Mouse (Mus musculus): ENCODE measurements at regions not wholly inside any gene's neighbourhood (a gene's known extent, or its start where the extent isn't known, plus 50 kb on each side); places are given as distances from the start of the nearest gene placed in this dataset.

- Histone ChIP-seq H3K27me3 (no peaks in the 10 kb centered on the region), H3K9ac (no peak overlapping the region), H3K4me1 (replicated peaks) (no peaks in the 10 kb centered on the region), H3K27ac (no peak overlapping the region), H3K4me2 (no peak overlapping the region), H3K36me3 (no peaks in the 10 kb centered on the region), H3K9me3 (no peaks in the 10 kb centered on the region), H3K4me3 (no peak overlapping the region)
- ATAC-seq (ENCODE audit: low FRiP score), result no peak
- WGBS, result 90% methylated on average over 7 of the region's 7 CpGs
Observed at GRCm38 (mm10) chr3:154430856-154431255, 100.4 kb upstream of the Lhx8 start.

- H3K9ac ChIP-seq, result no peak overlapping the region
Observed at GRCm38 (mm10) chr3:154429666-154430065, 99.2 kb upstream of the Lhx8 start.

DNA sequence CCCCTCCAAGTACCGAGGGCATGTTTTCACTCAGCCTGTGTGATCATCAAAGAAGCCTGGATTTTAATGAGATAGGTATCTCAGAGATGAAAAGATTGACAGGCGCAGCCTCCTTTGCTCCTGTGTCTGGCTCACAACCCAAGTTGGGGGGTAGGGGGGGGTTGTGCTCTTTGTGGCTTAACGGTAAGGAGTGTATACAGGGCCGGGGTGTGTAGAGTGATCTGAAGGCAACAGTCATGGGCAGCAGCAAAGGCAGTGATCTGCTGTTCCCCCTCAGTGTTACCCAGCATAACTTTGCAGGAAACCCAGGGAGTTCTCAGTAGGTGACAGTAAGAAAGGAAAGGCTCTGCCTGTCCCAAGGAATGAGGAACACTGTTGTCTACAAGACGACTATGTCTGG, 94.1 kb upstream of the Lhx8 start:
- no peak for ATAC-seq (ENCODE audit: low FRiP score)
- no peaks in the 10 kb centered on the region for H3K36me3 ChIP-seq
- no peaks in the 10 kb centered on the region for H3K4me1 ChIP-seq (replicated peaks)
- WGBS, result 83% methylated on average over 5 of the region's 5 CpGs
- no peaks in the 10 kb centered on the region for H3K9me3 ChIP-seq
- no peak overlapping the region for H3K27ac ChIP-seq
- no peak overlapping the region for H3K4me3 ChIP-seq
- no peak overlapping the region for H3K4me2 ChIP-seq
- no peaks in the 10 kb centered on the region for H3K27me3 ChIP-seq
- H3K9ac ChIP-seq, result no peak overlapping the region

More at GRCm38 (mm10) chr3:154429666-154430065, 99.2 kb upstream of the Lhx8 start:
- Histone ChIP-seq H3K4me1 (replicated peaks) (no peaks in the 10 kb centered on the region), H3K9me3 (no peaks in the 10 kb centered on the region), H3K4me3 (no peak overlapping the region), H3K4me2 (no peak overlapping the region), H3K27me3 (no peaks in the 10 kb centered on the region), H3K36me3 (no peaks in the 10 kb centered on the region), H3K27ac (no peak overlapping the region)
- no peak for ATAC-seq (ENCODE audit: low FRiP score)
- WGBS, result 88% methylated on average over 6 of the region's 6 CpGs

DNA sequence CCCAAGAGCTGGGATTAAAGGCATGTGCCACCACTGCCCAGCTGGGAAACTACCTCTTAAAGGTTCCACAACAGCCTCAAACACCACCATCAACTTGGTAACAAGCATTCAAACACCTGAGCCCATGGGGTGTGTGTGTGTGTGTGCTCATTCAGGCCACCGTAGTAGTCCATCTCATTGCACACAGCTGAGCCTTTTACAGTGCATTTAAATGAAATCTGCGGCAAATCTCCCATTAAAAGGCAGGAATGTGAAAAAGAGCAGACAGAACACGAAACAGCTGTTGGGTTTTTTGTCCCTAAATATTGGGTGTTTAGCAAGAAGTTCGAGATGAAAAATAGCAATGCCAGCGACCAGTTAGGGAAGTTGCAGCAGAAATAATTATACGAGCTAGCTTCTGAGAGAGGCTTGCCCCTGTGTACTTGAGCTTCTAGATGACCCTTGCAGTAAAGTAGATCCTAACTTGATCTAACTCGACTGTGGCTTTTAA, 91.0 kb upstream of the Lhx8 start:
- Histone ChIP-seq H3K4me2 (no peak overlapping the region), H3K27ac (no peak overlapping the region), H3K9me3 (no peaks in the 10 kb centered on the region), H3K9ac (no peak overlapping the region), H3K4me1 (replicated peaks) (no peaks in the 10 kb centered on the region), H3K27me3 (no peaks in the 10 kb centered on the region), H3K36me3 (no peaks in the 10 kb centered on the region), H3K4me3 (no peak overlapping the region)
- WGBS, result 83% methylated on average over 7 of the region's 7 CpGs
- no peak for ATAC-seq (ENCODE audit: low FRiP score)

- Histone ChIP-seq H3K27me3 (no peaks in the 10 kb centered on the region), H3K4me2 (no peak overlapping the region), H3K4me3 (no peak overlapping the region), H3K9ac (no peak overlapping the region), H3K36me3 (no peaks in the 10 kb centered on the region), H3K27ac (no peak overlapping the region), H3K9me3 (no peaks in the 10 kb centered on the region), H3K4me1 (replicated peaks) (no peaks in the 10 kb centered on the region)
- no peak for ATAC-seq (ENCODE audit: low FRiP score)
- 79% methylated on average over 4 of the region's 4 CpGs for WGBS
Observed at GRCm38 (mm10) chr3:154418177-154418832, 87.8 kb upstream of the Lhx8 start.

DNA sequence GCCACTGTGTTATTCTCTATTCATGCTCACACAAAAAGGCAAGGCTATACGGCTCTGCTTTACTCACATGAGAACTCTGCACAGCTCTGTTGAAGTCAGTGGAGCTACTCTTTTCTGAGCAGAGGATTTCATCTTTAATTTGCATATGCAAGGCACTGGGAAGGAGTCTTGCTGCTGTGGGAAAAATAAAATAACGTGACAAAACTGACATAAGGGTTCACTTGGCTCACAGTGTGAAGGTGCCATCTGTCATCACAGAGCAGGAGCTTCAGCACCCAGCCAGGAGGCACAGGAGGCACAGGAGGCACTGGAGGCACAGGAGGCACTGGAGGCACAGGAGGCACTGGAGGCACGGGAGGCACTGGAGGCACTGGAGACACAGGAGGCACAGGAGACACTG, 83.9 kb upstream of the Lhx8 start:
- no peak overlapping the region for H3K4me3 ChIP-seq
- 60% methylated on average over 3 of the region's 3 CpGs for WGBS

DNA sequence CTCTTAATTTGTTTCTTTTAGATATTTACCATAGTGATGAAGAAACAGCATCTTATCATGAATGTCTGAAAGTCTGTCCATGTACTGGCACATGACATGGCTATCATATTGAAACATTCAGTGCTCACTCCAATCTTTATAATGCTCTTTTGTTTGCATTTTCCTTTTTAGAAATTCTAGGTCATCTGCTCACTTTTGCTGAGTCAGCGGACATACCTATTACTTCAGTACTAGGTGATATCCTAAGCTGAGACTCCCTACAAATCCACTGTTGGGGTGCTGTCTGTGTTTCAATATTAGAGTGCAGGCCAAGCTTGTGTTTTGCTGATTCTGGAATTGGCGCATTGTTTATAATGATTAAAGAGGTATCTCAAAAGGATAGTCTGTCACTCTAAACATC, 79.8 kb upstream of the Lhx8 start:
- 93% methylated on average over 2 of the region's 2 CpGs for WGBS
- H3K9ac ChIP-seq, result no peak overlapping the region
- H3K4me1 ChIP-seq (replicated peaks), result no peaks in the 10 kb centered on the region
- no peaks in the 10 kb centered on the region for H3K36me3 ChIP-seq
- ATAC-seq (ENCODE audit: low FRiP score), result no peak
- no peak overlapping the region for H3K27ac ChIP-seq
- H3K4me3 ChIP-seq, result no peak overlapping the region
- H3K4me2 ChIP-seq, result no peak overlapping the region
- H3K27me3 ChIP-seq, result no peaks in the 10 kb centered on the region
- H3K9me3 ChIP-seq, result 0 out of 2 replicates have a peak, but pooled peaks cover 7% of the 10 kb centered on the region

More for the DNA sequence above, 83.9 kb upstream of the Lhx8 start:
- no peaks in the 10 kb centered on the region for H3K36me3 ChIP-seq
- H3K9ac ChIP-seq, result no peak overlapping the region
- H3K27ac ChIP-seq, result no peak overlapping the region
- no peaks in the 10 kb centered on the region for H3K4me1 ChIP-seq (replicated peaks)
- no peaks in the 10 kb centered on the region for H3K9me3 ChIP-seq
- no peak overlapping the region for H3K4me2 ChIP-seq
- H3K27me3 ChIP-seq, result no peaks in the 10 kb centered on the region
- ATAC-seq (ENCODE audit: low FRiP score), result no peak

GRCm38 (mm10) chr3:154402081-154402480, 71.6 kb upstream of the Lhx8 start:
- no peaks in the 10 kb centered on the region for H3K27me3 ChIP-seq
- no peaks in the 10 kb centered on the region for H3K9me3 ChIP-seq
- no peak overlapping the region for H3K9ac ChIP-seq
- WGBS, result 70% methylated on average over 4 of the region's 4 CpGs
- H3K4me3 ChIP-seq, result no peak overlapping the region
- ATAC-seq (ENCODE audit: low FRiP score), result no peak
- no peak overlapping the region for H3K27ac ChIP-seq
- H3K36me3 ChIP-seq, result no peaks in the 10 kb centered on the region
- H3K4me2 ChIP-seq, result no peak overlapping the region
- H3K4me1 ChIP-seq (replicated peaks), result no peaks in the 10 kb centered on the region

DNA sequence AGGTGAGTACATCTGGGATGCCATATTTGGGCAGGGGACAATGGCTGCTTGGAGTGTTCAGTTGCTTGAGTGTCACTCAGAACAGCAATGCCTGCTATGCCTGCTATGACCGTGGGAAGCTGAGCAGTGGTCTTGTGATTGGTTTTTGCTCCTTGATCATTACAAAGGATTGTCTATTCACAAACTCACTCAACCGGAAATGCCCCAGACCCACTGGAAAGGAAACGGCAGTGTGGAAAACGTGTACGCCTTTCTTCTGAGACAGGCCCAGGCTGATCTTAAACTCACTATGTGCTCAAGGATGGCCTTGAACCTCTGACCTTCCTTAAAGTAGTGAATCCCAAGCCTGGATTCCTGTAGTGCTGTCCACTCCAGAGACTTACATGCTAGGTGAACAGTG, 63.2 kb upstream of the Lhx8 start:
- Histone ChIP-seq H3K4me2 (no peak overlapping the region), H3K36me3 (no peaks in the 10 kb centered on the region), H3K9ac (no peak overlapping the region), H3K4me3 (no peak overlapping the region), H3K27me3 (no peaks in the 10 kb centered on the region), H3K9me3 (no peaks in the 10 kb centered on the region), H3K4me1 (replicated peaks) (peaks cover 6% of the 10 kb centered on the region; the same call in 1 of the 2 replicates), H3K27ac (no peak overlapping the region)
- 52% methylated on average over 5 of the region's 5 CpGs for WGBS
- no peak for ATAC-seq (ENCODE audit: low FRiP score)

DNA sequence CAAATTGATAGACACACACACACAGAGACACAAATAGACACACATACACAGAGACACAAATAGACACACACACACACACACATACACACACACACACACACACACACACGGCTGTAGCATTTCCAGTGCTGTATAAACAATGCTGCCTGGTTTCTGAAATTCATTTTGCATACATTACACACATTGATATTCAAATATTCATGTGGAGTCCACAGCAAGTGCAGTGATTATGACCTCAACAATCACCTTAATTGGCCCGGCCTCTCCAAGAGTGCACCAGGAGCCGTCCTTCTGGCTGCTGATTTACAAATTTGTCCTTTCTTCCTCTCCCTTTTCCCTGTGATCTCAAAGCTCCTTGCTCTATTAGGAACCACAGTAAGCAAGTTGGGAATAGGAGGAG, 61.2 kb upstream of the Lhx8 start:
- Histone ChIP-seq H3K9ac (no peak overlapping the region), H3K36me3 (no peaks in the 10 kb centered on the region), H3K4me2 (no peak overlapping the region), H3K27me3 (no peaks in the 10 kb centered on the region), H3K4me1 (replicated peaks) (peaks cover 13% of the 10 kb centered on the region; the same call in 1 of the 2 replicates), H3K27ac (no peak overlapping the region), H3K9me3 (no peaks in the 10 kb centered on the region), H3K4me3 (no peak overlapping the region)
- no peak for ATAC-seq (ENCODE audit: low FRiP score)
- WGBS, result 47% methylated on average over 3 of the region's 3 CpGs

DNA sequence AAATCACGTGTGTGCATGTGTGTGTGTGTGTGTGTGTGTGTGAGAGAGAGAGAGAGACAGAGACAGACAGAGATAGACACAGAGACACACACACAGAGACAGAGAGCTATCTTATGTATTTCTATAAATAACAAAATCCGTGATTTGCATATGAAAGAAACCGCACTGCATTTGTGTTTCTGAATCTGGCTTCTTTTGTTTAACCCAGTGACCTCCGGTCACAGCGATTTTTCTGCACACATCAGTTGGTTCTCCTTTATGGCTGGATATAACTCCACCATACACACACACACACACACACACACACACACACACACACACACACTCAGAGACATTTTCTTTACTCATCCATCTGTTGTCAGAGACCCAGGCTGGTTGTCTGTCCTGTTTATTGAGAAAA, 58.2 kb upstream of the Lhx8 start:
- Histone ChIP-seq H3K4me2 (no peak overlapping the region), H3K4me3 (no peak overlapping the region), H3K9ac (no peak overlapping the region), H3K4me1 (replicated peaks) (peaks cover 23% of the 10 kb centered on the region), H3K36me3 (no peaks in the 10 kb centered on the region), H3K9me3 (no peaks in the 10 kb centered on the region), H3K27ac (no peak overlapping the region), H3K27me3 (no peaks in the 10 kb centered on the region)
- 31% methylated on average over 5 of the region's 5 CpGs for WGBS
- no peak for ATAC-seq (ENCODE audit: low FRiP score)

DNA sequence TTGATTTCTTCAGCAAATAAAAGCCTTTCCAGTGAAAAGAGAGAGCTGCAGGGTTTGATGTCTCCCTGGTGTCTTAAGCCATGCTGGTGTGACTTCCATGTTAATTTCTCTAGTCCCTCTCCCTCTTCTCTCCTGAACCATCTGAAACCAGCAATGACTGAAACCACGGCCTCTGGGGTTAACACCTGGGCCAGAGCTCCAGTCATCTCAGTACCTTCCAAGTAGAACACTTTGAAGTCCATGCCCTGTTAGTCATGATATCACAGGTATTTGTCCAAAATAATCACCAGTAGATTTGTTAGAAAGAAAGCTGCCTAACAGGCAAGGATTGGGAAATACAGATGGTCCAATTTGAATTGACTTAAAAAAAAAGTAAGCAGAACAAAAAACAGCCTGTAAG, 56.8 kb upstream of the Lhx8 start:
- Histone ChIP-seq H3K36me3 (no peaks in the 10 kb centered on the region), H3K27me3 (peaks cover 8% of the 10 kb centered on the region; the same call in 1 of the 2 replicates), H3K9me3 (no peaks in the 10 kb centered on the region), H3K27ac (no peak overlapping the region), H3K9ac (no peak overlapping the region), H3K4me3 (no peak overlapping the region), H3K4me1 (replicated peaks) (peaks cover 26% of the 10 kb centered on the region), H3K4me2 (no peak overlapping the region)
- 80% methylated on average over 1 of the region's 1 CpGs for WGBS
- ATAC-seq (ENCODE audit: low FRiP score), result no peak

DNA sequence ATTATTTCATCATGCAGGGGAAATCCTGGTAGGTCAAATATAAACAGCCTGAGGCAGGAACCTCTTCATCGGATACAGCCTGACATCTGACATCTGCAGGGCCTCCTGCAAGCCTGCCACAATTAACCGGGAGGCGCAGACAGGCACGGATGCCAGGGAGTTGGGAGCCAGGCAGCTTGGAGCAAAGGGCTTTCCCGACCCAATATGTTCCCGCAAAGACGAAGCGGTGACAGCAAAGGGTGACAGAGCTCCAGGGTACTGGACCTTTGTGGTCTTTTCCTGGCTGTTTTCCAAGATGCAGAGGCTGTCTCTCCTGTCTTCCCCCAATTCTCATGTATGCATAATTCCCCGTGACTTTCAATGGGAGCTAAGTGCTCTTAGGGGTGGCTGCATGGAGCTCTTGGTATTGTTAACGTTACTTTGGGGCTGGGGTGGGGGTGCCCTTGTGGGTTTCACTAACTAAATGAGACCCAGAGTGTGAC, 55.4 kb upstream of the Lhx8 start:
- Histone ChIP-seq H3K4me3 (no peak overlapping the region), H3K36me3 (no peaks in the 10 kb centered on the region), H3K9me3 (no peaks in the 10 kb centered on the region), H3K27ac (no peak overlapping the region), H3K4me1 (replicated peaks) (peaks cover 28% of the 10 kb centered on the region), H3K27me3 (peaks cover 8% of the 10 kb centered on the region; the same call in 1 of the 2 replicates), H3K4me2 (peak overlapping the region; percentile 5; the same call in 1 of the 2 replicates), H3K9ac (no peak overlapping the region)
- WGBS, result 4% methylated on average over 10 of the region's 10 CpGs
- peak; percentile 58 for ATAC-seq (ENCODE audit: low FRiP score)

Measured in hindbrain, embryonic 13.5 days (tissue).